Mouse (Mus musculus): ENCODE data around the gene Commd1. TPM values are rescaled to one million over a fixed set of nuclear protein-coding genes. Genes with fewer than 3 reads are reported as not detected.
A peak's percentile ranks its signal among the peaks of the same experiment; 100 is the strongest.

Commd1 gene
- polyA plus RNA-seq, 1 experiment from 2014 or later: 167 TPM

DNA sequence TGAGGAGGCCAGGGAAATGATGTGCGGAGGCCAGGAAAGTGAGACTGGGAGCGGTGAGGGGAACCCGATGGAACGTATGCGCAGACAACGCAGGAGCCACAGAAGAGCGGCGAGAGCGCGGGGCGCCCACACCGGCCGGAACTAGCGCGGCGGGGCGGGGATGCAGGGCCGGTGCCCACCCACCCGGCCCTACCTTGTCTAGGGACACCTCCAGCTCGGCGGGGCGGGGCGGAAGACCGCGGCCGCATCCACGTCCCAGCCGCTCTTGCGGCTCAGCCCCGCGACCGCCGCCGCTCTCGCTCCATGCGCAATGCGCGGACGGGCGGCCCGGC is 122.9 kb downstream of the Commd1 start:
- Histone ChIP-seq H3K27me3 (0 out of 2 replicates have a peak, but pooled peaks cover 12% of the 10 kb centered on the region), H3K27ac (replicated peaks) (peak overlapping the region; percentile 84), H3K36me3 (replicated peaks) (no peaks in the 10 kb centered on the region), H3K9me3 (replicated peaks) (no peaks in the 10 kb centered on the region), H3K4me3 (replicated peaks) (peak overlapping the region; percentile 82), H3K4me2 (peak overlapping the region; percentile 96), H3K9ac (peak overlapping the region; percentile 75), H3K4me1 (replicated peaks) (peaks cover 57% of the 10 kb centered on the region)
- whole genome bisulfite sequencing (ENCODE audit: insufficient replicate concordance): under 1% methylated on average over 35 of the region's 41 CpGs
- ATAC-seq (ENCODE audit: insufficient read depth): peak; percentile 72

DNA sequence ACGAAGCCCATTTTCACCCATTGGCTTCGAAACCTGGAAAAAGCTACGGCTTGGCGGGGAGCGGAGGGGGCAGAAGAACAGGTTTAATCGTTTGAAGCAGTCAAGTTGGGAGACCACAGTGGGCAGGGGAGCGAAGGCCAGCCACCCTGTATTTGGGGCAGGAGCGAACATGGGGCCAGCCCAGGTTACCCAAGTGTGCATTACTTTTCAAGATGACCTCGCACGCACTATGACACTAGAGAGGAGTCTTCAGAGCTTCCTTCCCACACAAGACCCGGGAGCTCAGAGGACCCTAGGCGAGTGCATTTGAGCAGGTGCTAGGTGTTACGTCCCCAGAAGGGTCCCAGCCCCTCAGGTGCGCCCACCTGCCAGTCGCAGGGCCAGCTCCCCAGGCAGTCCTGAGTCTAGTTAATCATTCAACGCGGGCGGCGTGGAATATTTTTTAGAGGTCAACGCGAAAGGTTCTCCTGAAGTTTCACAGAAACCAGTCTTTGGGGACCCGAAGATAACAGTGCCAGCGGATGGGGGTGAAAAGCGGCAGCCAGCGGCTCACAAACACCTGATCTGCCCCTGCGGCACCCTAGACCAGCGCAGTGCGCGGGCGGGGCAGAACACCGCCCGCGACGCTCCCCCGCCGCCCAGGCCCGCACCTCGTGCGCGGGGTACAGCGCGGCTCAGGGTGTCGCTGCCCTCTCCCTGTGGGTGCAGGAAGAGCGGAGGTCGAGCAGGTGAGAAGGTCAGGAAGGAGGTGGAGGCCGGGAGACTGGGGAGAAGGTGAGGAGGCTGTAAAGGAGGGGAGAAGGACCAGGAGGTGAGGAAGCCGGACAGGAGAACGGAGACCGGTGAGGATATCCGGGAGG is 123.5 kb downstream of the Commd1 start:
- peaks cover 61% of the 10 kb centered on the region for H3K4me1 ChIP-seq (replicated peaks)
- H3K36me3 ChIP-seq (replicated peaks): no peaks in the 10 kb centered on the region
- H3K27me3 ChIP-seq: 0 out of 2 replicates have a peak, but pooled peaks cover 9% of the 10 kb centered on the region
- peak overlapping the region; percentile 84 for H3K27ac ChIP-seq (replicated peaks)
- 1% methylated on average over 50 of the region's 50 CpGs for WGBS (ENCODE audit: insufficient replicate concordance)
- ATAC-seq (ENCODE audit: insufficient read depth): peak; percentile 49
- no peaks in the 10 kb centered on the region for H3K9me3 ChIP-seq (replicated peaks)
- peak overlapping the region; percentile 75 for H3K9ac ChIP-seq
- H3K4me3 ChIP-seq (replicated peaks): peak overlapping the region; percentile 82
- H3K4me2 ChIP-seq: peak overlapping the region; percentile 96

DNA sequence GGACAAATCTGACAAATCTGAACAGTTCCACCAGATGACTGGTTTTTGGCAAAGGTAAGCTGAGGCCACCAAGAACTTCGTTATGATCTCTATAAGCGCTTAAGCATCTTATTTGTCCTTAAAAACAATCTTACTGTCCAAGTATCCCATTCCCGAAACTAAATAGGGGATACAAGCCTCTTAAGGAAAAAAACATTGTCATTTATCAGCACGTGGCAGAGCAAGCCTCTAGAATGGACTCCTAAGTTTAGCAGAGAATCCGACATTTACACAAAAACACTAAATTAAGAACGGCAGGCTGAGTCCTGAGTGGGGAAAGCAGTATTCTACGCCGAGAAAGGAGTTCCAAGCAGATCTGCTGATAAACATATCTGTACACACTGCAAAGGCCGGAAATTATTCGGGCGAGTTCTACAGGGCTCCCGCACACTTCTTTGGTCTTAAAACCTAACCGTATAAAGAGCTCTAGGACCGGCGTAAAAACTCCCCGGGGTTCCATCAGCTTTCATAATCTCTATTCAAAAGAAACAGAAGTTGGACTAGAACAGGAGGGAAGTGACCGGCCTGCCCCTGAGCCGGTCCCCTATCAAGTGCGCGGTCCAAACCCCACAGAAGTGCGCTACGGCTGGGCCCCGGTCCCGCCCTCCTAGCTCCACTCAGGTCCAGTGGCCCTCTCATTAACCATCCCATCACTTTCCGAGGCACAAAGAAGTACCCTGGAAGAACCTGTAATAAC is 124.3 kb downstream of the Commd1 start:
- H3K9ac ChIP-seq: peak overlapping the region; percentile 75
- ATAC-seq (ENCODE audit: insufficient read depth): no peak
- peak overlapping the region; percentile 96 for H3K4me2 ChIP-seq
- no peaks in the 10 kb centered on the region for H3K36me3 ChIP-seq (replicated peaks)
- H3K4me1 ChIP-seq (replicated peaks): peaks cover 68% of the 10 kb centered on the region
- WGBS (ENCODE audit: insufficient replicate concordance): 7% methylated on average over 25 of the region's 25 CpGs
- peak overlapping the region; percentile 84 for H3K27ac ChIP-seq (replicated peaks)
- H3K4me3 ChIP-seq (replicated peaks): peak overlapping the region; percentile 82
- H3K27me3 ChIP-seq: 0 out of 2 replicates have a peak, but pooled peaks cover 7% of the 10 kb centered on the region
- H3K9me3 ChIP-seq (replicated peaks): no peaks in the 10 kb centered on the region

DNA sequence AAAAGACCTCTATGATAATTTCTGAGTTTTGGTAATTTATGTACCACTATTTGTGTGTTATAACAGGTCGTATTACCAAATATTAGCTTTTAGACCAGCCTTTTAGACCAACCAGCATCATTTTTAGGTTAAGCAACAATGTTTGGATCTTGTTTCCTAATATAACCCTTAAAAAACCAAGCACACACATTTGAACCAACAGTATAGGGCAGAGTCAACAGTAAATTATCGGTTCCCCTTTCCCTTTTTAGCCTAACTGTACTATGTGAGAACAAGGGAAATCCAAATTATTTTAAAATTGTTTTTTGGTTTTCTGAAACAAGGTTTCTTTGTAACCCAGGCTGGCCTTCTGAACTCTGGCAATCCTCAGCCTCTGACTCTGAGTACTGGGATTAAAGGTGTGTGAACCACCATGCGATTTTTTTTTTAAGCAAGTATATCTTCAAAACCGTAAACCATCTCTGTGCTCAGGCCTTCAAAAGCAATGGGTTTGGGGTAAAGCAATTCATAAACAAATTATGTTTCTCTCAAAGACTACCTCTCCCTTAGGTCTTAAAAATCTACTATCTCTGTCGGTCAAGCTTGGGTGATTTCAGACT is 125.0 kb downstream of the Commd1 start:
- ATAC-seq (ENCODE audit: insufficient read depth): no peak
- Histone ChIP-seq H3K27ac (replicated peaks) (no peak overlapping the region), H3K4me1 (replicated peaks) (peaks cover 75% of the 10 kb centered on the region), H3K4me2 (peak overlapping the region; percentile 96), H3K27me3 (0 out of 2 replicates have a peak, but pooled peaks cover 7% of the 10 kb centered on the region), H3K9me3 (replicated peaks) (no peaks in the 10 kb centered on the region), H3K4me3 (replicated peaks) (peak overlapping the region; percentile 82), H3K36me3 (replicated peaks) (no peaks in the 10 kb centered on the region), H3K9ac (no peak overlapping the region)
- 37% methylated on average over 5 of the region's 5 CpGs for WGBS (ENCODE audit: insufficient replicate concordance)

DNA sequence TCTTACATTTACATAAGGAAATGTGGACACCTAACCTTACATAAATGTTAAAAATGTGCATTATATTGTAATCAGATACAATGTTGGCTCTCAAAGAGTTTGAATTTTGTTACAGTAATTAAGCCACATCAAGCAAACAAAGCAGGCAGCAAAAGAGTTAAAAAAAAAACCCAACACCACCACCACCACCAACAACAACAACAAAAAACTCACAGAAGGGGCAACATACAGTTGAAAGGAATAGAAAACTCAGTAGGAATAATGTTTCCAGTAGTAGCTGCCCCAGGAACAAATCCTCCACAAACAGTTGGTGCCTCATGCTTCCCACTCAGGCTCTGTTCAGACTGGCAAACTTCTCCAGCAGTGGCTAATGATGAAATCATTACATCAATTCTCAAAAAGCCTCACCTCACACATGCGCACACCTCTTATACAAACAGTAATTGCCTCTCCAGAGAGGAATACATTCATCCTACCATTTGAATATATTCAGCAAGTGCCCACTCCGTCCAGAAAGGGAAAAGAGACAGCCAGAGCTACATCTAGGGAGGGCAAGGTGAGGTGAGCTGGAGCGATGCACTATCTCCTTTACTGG is 125.7 kb downstream of the Commd1 start:
- no peak for ATAC-seq (ENCODE audit: insufficient read depth)
- 0 out of 2 replicates have a peak, but pooled peaks cover 7% of the 10 kb centered on the region for H3K27me3 ChIP-seq
- H3K4me2 ChIP-seq: peak overlapping the region; percentile 96
- H3K4me3 ChIP-seq (replicated peaks): no peak overlapping the region; the same call in 1 of the 2 replicates
- H3K4me1 ChIP-seq (replicated peaks): peaks cover 79% of the 10 kb centered on the region
- no peak overlapping the region for H3K9ac ChIP-seq
- no peaks in the 10 kb centered on the region for H3K36me3 ChIP-seq (replicated peaks)
- H3K9me3 ChIP-seq (replicated peaks): no peaks in the 10 kb centered on the region
- WGBS (ENCODE audit: insufficient replicate concordance): 47% methylated on average over 3 of the region's 3 CpGs
- no peak overlapping the region for H3K27ac ChIP-seq (replicated peaks)

DNA sequence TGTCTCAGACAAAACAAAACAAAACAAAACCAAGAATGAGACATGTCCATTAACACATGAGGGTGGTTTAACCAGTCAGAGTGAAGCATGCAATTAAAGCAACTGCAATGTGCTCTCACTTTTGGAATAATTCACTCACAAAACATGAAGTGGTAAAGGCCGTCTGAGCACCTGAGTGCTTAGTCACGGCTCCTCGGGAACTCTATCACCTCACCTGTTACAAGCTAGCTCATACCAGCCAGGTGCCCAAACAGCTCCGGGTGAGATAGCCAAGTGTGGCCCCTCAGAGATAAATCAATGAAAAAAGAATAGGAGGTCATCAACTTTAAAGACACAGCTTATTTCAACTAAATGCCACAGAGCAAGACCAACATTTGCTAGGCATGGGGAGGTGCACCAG is 127.6 kb downstream of the Commd1 start:
- H3K27me3 ChIP-seq: 0 out of 2 replicates have a peak, but pooled peaks cover 7% of the 10 kb centered on the region

DNA sequence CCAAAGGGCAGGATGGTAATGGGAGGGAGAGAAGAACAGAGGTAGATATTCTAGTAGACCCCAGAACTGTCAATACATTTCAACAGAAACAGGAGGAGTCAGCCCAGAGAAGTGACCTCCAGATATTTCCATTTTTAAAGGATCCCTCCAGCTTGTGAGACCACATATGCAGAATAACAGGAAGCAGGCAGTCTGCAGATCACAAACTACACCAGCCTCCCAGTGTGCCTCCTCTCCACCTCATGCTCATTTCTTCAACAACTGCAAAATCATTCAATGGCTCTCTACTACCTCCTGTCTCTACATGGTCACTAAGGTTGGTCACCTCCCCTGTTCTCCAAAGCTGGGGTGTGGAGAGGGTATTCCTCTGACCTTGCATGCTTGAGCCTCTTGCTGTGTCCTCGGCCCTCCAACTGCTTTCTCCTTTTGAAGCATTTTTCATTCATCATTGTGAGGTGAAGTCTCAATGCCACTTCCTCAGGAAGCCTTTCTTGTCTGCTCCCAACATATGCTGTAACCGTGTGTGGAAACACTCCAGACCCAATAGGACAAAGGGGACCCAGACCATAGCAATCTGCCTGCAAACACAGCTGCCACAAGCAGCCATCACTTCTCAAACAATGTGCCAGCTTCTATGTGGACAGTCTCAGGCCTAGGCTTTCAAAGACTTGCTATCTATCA is 128.6 kb downstream of the Commd1 start:
- Histone ChIP-seq H3K27ac (replicated peaks) (0 out of 2 replicates have a peak overlapping the region, but pooled peaks have one; percentile 31), H3K4me3 (replicated peaks) (no peak overlapping the region), H3K4me2 (peak overlapping the region; percentile 13; the same call in 1 of the 2 replicates), H3K36me3 (replicated peaks) (no peaks in the 10 kb centered on the region), H3K9ac (no peak overlapping the region), H3K27me3 (0 out of 2 replicates have a peak, but pooled peaks cover 7% of the 10 kb centered on the region), H3K4me1 (replicated peaks) (peaks cover 90% of the 10 kb centered on the region), H3K9me3 (replicated peaks) (no peaks in the 10 kb centered on the region)
- 22% methylated on average over 2 of the region's 2 CpGs for WGBS (ENCODE audit: insufficient replicate concordance)
- ATAC-seq (ENCODE audit: insufficient read depth): no peak

More for the DNA sequence above, 127.6 kb downstream of the Commd1 start:
- peaks cover 86% of the 10 kb centered on the region for H3K4me1 ChIP-seq (replicated peaks)
- no peak overlapping the region for H3K4me2 ChIP-seq
- no peak for ATAC-seq (ENCODE audit: insufficient read depth)
- no peak overlapping the region for H3K9ac ChIP-seq
- no peaks in the 10 kb centered on the region for H3K9me3 ChIP-seq (replicated peaks)
- 30% methylated on average over 4 of the region's 4 CpGs for WGBS (ENCODE audit: insufficient replicate concordance)
- no peak overlapping the region for H3K4me3 ChIP-seq (replicated peaks)
- H3K36me3 ChIP-seq (replicated peaks): no peaks in the 10 kb centered on the region
- no peak overlapping the region; the same call in 1 of the 2 replicates for H3K27ac ChIP-seq (replicated peaks)

DNA sequence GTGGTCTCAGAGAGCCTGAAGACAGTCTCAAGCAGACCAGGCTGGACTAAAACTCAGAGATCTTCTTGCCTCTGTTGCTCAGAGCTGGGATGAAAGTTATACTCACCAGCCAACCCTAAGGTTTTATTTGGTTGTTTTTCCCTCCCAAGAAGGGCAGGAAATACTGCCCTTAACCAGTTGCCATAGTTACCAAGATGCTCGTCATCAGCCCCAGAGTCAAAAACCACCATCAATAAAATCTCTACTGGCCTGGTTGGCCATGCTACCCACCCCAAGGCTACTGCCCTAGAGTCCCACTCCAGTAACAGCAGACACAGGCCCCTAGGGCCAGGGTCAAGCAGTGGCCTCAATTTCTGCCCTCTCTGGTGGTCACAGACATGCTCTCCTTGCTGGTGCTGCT is 129.7 kb downstream of the Commd1 start:
- peak overlapping the region; percentile 4; the same call in 1 of the 2 replicates for H3K4me2 ChIP-seq
- WGBS (ENCODE audit: insufficient replicate concordance): 42% methylated on average over 1 of the region's 1 CpGs
- H3K27me3 ChIP-seq: no peaks in the 10 kb centered on the region
- H3K4me3 ChIP-seq (replicated peaks): no peak overlapping the region
- no peaks in the 10 kb centered on the region for H3K9me3 ChIP-seq (replicated peaks)
- no peak overlapping the region for H3K9ac ChIP-seq
- no peak overlapping the region for H3K27ac ChIP-seq (replicated peaks)
- no peak for ATAC-seq (ENCODE audit: insufficient read depth)
- no peaks in the 10 kb centered on the region for H3K36me3 ChIP-seq (replicated peaks)
- H3K4me1 ChIP-seq (replicated peaks): peaks cover 90% of the 10 kb centered on the region

DNA sequence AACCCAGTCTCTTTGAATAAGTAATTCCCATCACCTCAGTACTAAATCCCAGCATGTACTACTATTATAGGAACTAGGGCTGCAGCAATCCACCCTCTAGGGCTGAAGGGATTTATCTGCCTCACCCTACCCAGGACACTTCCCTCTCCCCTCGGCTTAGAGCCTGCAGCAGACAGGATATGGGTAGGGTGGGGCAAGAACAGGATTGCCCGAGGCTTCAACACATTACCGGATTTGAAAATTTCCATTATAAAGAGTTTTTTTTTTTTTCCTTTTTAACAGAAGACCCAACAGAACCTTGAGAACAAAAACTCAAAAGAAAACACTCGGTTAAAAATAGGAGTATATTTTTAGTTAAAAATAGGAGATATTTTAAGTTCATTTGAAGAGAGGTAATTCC is 130.8 kb downstream of the Commd1 start:
- Histone ChIP-seq H3K4me3 (replicated peaks) (no peak overlapping the region), H3K36me3 (replicated peaks) (no peaks in the 10 kb centered on the region), H3K4me1 (replicated peaks) (peaks cover 90% of the 10 kb centered on the region), H3K9me3 (replicated peaks) (no peaks in the 10 kb centered on the region), H3K27ac (replicated peaks) (no peak overlapping the region), H3K4me2 (no peak overlapping the region), H3K27me3 (no peaks in the 10 kb centered on the region), H3K9ac (no peak overlapping the region)
- 13% methylated on average over 4 of the region's 4 CpGs for WGBS (ENCODE audit: insufficient replicate concordance)
- no peak for ATAC-seq (ENCODE audit: insufficient read depth)

DNA sequence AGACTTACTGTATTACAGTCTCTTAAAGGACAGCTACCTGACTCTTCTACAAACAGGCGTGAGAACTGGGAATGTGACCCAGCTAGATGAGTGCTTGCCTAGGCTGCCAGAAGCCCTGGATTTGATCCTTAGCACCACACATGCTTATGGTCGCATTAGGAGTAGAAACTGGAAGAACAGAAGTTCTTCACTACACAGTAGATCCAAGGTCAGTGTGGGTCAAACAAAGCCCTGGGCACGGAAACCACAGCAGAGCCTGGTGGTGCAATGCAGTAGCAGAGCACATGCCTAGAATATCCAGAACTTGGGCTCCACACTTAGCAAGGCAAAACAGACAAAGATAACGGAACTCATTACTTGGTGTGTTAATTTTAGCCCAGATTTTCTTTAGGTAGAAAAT is 132.1 kb downstream of the Commd1 start:
- Histone ChIP-seq H3K9ac (no peak overlapping the region), H3K27me3 (no peaks in the 10 kb centered on the region), H3K4me3 (replicated peaks) (no peak overlapping the region), H3K27ac (replicated peaks) (peak overlapping the region; percentile 52; the same call in 1 of the 2 replicates), H3K9me3 (replicated peaks) (no peaks in the 10 kb centered on the region), H3K4me2 (no peak overlapping the region), H3K4me1 (replicated peaks) (peaks cover 95% of the 10 kb centered on the region), H3K36me3 (replicated peaks) (no peaks in the 10 kb centered on the region)
- WGBS (ENCODE audit: insufficient replicate concordance): 41% methylated on average over 4 of the region's 4 CpGs
- ATAC-seq (ENCODE audit: insufficient read depth): no peak
